Mouse (Mus musculus): Measurements from ENCODE around the gene Lcn8.

GRCm38 (mm10) chr2:25608671-25609070, 44.2 kb upstream of the Lcn8 start:
- no peak for TF ChIP-seq EP300 (IDR thresholded peaks at IDR 0.05; ENCODE audit: low read depth)
- no peak for TF ChIP-seq CTCF (IDR thresholded peaks at IDR 0.05; ENCODE audit: low read depth)
